16 mouse cellular contexts compared by ENCODE assay signal in genomic region chr16:4543266-4543665, GRCm38 (mm10).
"Had no signal": no experiment of that assay in that cellular context is flagged by ENCODE, and none has a peak within 500 bp of the region (broad histone marks: within the 10 kb centered on the region; RNA-seq: fewer than 3 reads in every experiment).

No protein-coding gene starts in this region.

- H3K4me3 ChIP-seq: left cerebral cortex, adult 2 months; limb, embryonic 10.5 days; midbrain, embryonic 10.5 days; myocyte; neural tube, embryonic 15.5 days had no signal

- DNase-seq: kidney, postnatal 36 days; lung, adult 2 months; lung, postnatal 36 days; midbrain, embryonic 14.5 days; right cerebral cortex, adult 18-20 months; right cerebral cortex, postnatal 25 days; thymus, adult 18-20 months; thymus, postnatal 14 days had no signal

- H3K27me3 ChIP-seq: neural tube, embryonic 15.5 days had no signal

- H3K27ac ChIP-seq: kidney, postnatal 0 days; left cerebral cortex, adult 2 months; limb, embryonic 10.5 days; liver, embryonic 14.5 days; midbrain, embryonic 10.5 days; neural tube, embryonic 15.5 days had no signal

- H3K9me3 ChIP-seq: limb, embryonic 10.5 days; midbrain, embryonic 10.5 days; neural tube, embryonic 15.5 days had no signal

- ATAC-seq: lung, postnatal 0 days had no signal

- H3K9ac ChIP-seq: liver, embryonic 14.5 days; neural tube, embryonic 15.5 days had no signal
